Mouse (Mus musculus) limb, embryonic 14.5 days (tissue): ENCODE results near the gene Gstm1. TPM values are rescaled to one million over a fixed set of nuclear protein-coding genes. Genes with fewer than 3 reads are reported as not detected.

Source experiments
- ATAC-seq: fragments of 200-750 bp; cut with Nextera tagmentation; 2 replicates; pipeline ENCODE4 v1.8.0; 2017; ENCODE audit warnings: low read depth, moderate number of reproducible peaks, moderate TSS enrichment; ENCODE audit not compliant: low FRiP score
- DNase-seq: peaks from one replicate; pipeline ENCODE4 v3.0.0-alpha.2; 2015; ENCODE audit warnings: low spot score
- H3K27ac ChIP-seq: fragments of 300-500 bp; sonication (generic); replicated peaks from 2 replicates; pipeline ENCODE4 v1.5.1; 2014; ENCODE audit warnings: low read depth, mild to moderate bottlenecking, low read length, moderate library complexity, mixed read lengths
- H3K27me3 ChIP-seq: fragments of 300-500 bp; sonication (generic); 2 replicates; pipeline ENCODE4 v1.6.1; 2014; ENCODE audit warnings: low read length, mixed read lengths; ENCODE audit not compliant: control insufficient read depth, insufficient read depth
- H3K36me3 ChIP-seq: fragments of 300-500 bp; sonication (generic); 2 replicates; pipeline ENCODE4 v1.6.1; 2014; ENCODE audit warnings: mild to moderate bottlenecking, low read length, moderate library complexity, mixed read lengths; ENCODE audit not compliant: control insufficient read depth, insufficient read depth
- H3K4me1 ChIP-seq: fragments of 300-500 bp; sonication (generic); 2 replicates; pipeline ENCODE4 v1.6.1; 2014; ENCODE audit warnings: antibody characterized with exemption, low read length, mixed read lengths; ENCODE audit not compliant: control insufficient read depth, insufficient read depth
- H3K4me2 ChIP-seq: fragments of 300-500 bp; sonication (generic); replicated peaks from 2 replicates; pipeline ENCODE4 v1.6.1; 2014; ENCODE audit warnings: low read depth, mild to moderate bottlenecking, low read length, moderate library complexity; ENCODE audit not compliant: severe bottlenecking
- H3K4me3 ChIP-seq: fragments of 300-500 bp; sonication (generic); replicated peaks from 2 replicates; pipeline ENCODE4 v1.5.1; 2014; ENCODE audit warnings: low read length
- H3K9ac ChIP-seq: fragments of 300-500 bp; sonication (generic); 2 replicates; pipeline ENCODE4 v1.6.1; 2014; ENCODE audit warnings: mild to moderate bottlenecking, low read depth, low read length, moderate library complexity; ENCODE audit not compliant: severe bottlenecking
- H3K9me3 ChIP-seq: fragments of 300-500 bp; sonication (generic); 2 replicates; pipeline ENCODE4 v1.6.1; 2016; ENCODE audit warnings: low read length; ENCODE audit not compliant: control insufficient read depth
- POLR2A ChIP-seq: fragments of 200-500 bp; IDR thresholded peaks from 2 replicates; pipeline ENCODE4 v1.8.0; 2012; ENCODE audit warnings: inconsistent platforms, mild to moderate bottlenecking, moderate library complexity, borderline replicate concordance; ENCODE audit not compliant: insufficient read depth, insufficient read length; ENCODE audit errors: extremely low read depth
- whole genome bisulfite sequencing: fragments of 180-500 bp; shearing (Covaris S2); extraction: QIAGEN DNeasy Blood & Tissue Kit; methylation state at CpG from one replicate; pipeline ENCODE4 v1.1.7; 2014; 5-methylcytosine and 5-hydroxymethylcytosine counted together
- polyA plus RNA-seq, 2 experiments: library from polyadenylated mRNA; depleted of rRNA in 1 of 2; stranded (reverse) in 1 of 2; unstranded in 1 of 2; fragments of >200 nt; fragmentation: Nextera tagmentation in 1 of 2; extraction: Ambion mirVana in 1 of 2; gene quantifications; 2 replicates each; pipeline versions ENCODE4 v1.2.1 to v1.2.3; 2012 to 2014

The Gstm1 gene
- polyA plus RNA-seq, 2 experiments: 31.6 to 56.0 TPM

- H3K4me3 ChIP-seq: no peak overlapping the region
- ATAC-seq (no peak), DNase-seq (no peak)
- 84% methylated on average over 5 of the region's 5 CpGs for WGBS
- no peak for TF ChIP-seq POLR2A
- H3K27me3 ChIP-seq: no peaks in the 10 kb centered on the region
- no peaks in the 10 kb centered on the region for H3K4me1 ChIP-seq
- H3K36me3 ChIP-seq: no peaks in the 10 kb centered on the region
- no peak overlapping the region for H3K4me2 ChIP-seq
- no peaks in the 10 kb centered on the region for H3K9me3 ChIP-seq
- H3K9ac ChIP-seq: no peak overlapping the region
- H3K27ac ChIP-seq: no peak overlapping the region
These were observed 33.3 kb downstream of the Gstm1 start for GRCm38 (mm10) chr3:107984471-107984870.

- ATAC-seq: no peak
- no peak for DNase-seq
- no peaks in the 10 kb centered on the region for H3K27me3 ChIP-seq
- no peak overlapping the region for H3K4me2 ChIP-seq
- no peak for TF ChIP-seq POLR2A
- no peaks in the 10 kb centered on the region for H3K9me3 ChIP-seq
- no peak overlapping the region for H3K27ac ChIP-seq
- no peak overlapping the region for H3K9ac ChIP-seq
- no peak overlapping the region for H3K4me3 ChIP-seq
- H3K36me3 ChIP-seq: no peaks in the 10 kb centered on the region
- no peaks in the 10 kb centered on the region for H3K4me1 ChIP-seq
- 59% methylated on average over 3 of the region's 3 CpGs for WGBS
These were observed 34.0 kb downstream of the Gstm1 start for GRCm38 (mm10) chr3:107983771-107984170.

GRCm38 (mm10) chr3:107982726-107983125 is 35.0 kb downstream of the Gstm1 start:
- no peaks in the 10 kb centered on the region for H3K36me3 ChIP-seq
- H3K27ac ChIP-seq: no peak overlapping the region
- no peak for TF ChIP-seq POLR2A
- no peak for ATAC-seq
- H3K4me1 ChIP-seq: no peaks in the 10 kb centered on the region
- no peak overlapping the region for H3K4me2 ChIP-seq
- H3K27me3 ChIP-seq: no peaks in the 10 kb centered on the region
- H3K9me3 ChIP-seq: no peaks in the 10 kb centered on the region
- WGBS: 81% methylated on average over 6 of the region's 6 CpGs
- DNase-seq: no peak
- H3K4me3 ChIP-seq: no peak overlapping the region
- no peak overlapping the region for H3K9ac ChIP-seq

GRCm38 (mm10) chr3:107981261-107981660 is 36.5 kb downstream of the Gstm1 start:
- H3K36me3 ChIP-seq: no peaks in the 10 kb centered on the region
- no peaks in the 10 kb centered on the region for H3K4me1 ChIP-seq
- H3K4me3 ChIP-seq: no peak overlapping the region
- no peak overlapping the region for H3K27ac ChIP-seq
- no peaks in the 10 kb centered on the region for H3K9me3 ChIP-seq
- no peak overlapping the region for H3K9ac ChIP-seq
- no peaks in the 10 kb centered on the region for H3K27me3 ChIP-seq
- DNase-seq (no peak), ATAC-seq (no peak)
- WGBS: 70% methylated on average over 3 of the region's 3 CpGs
- no peak for TF ChIP-seq POLR2A
- H3K4me2 ChIP-seq: no peak overlapping the region

GRCm38 (mm10) chr3:107977691-107978090 is 40.1 kb downstream of the Gstm1 start:
- Histone ChIP-seq H3K4me3 (no peak overlapping the region), H3K9me3 (no peaks in the 10 kb centered on the region), H3K36me3 (no peaks in the 10 kb centered on the region), H3K9ac (no peak overlapping the region), H3K27ac (no peak overlapping the region), H3K4me1 (no peaks in the 10 kb centered on the region), H3K4me2 (no peak overlapping the region), H3K27me3 (no peaks in the 10 kb centered on the region)
- 76% methylated on average over 3 of the region's 3 CpGs for WGBS
- no peak for ATAC-seq
- no peak for DNase-seq
- no peak for TF ChIP-seq POLR2A

- H3K36me3 ChIP-seq: no peaks in the 10 kb centered on the region
- no peak for ATAC-seq
- H3K27ac ChIP-seq: no peak overlapping the region
- WGBS: 91% methylated on average over 1 of the region's 1 CpGs
- DNase-seq: no peak
- H3K9me3 ChIP-seq: no peaks in the 10 kb centered on the region
- H3K4me2 ChIP-seq: no peak overlapping the region
- no peak for TF ChIP-seq POLR2A
- no peak overlapping the region for H3K4me3 ChIP-seq
- H3K9ac ChIP-seq: no peak overlapping the region
- H3K4me1 ChIP-seq: no peaks in the 10 kb centered on the region
- H3K27me3 ChIP-seq: no peaks in the 10 kb centered on the region
These were observed 43.5 kb downstream of the Gstm1 start for GRCm38 (mm10) chr3:107974237-107974636.
